Mouse (Mus musculus): ENCODE data around the gene Zfp523. TPM values are rescaled to one million over a fixed set of nuclear protein-coding genes. Genes with fewer than 3 reads are reported as not detected.

The Zfp523 gene
- polyA plus RNA-seq, 1 experiment from 2014 or later, result 35.6 TPM

DNA sequence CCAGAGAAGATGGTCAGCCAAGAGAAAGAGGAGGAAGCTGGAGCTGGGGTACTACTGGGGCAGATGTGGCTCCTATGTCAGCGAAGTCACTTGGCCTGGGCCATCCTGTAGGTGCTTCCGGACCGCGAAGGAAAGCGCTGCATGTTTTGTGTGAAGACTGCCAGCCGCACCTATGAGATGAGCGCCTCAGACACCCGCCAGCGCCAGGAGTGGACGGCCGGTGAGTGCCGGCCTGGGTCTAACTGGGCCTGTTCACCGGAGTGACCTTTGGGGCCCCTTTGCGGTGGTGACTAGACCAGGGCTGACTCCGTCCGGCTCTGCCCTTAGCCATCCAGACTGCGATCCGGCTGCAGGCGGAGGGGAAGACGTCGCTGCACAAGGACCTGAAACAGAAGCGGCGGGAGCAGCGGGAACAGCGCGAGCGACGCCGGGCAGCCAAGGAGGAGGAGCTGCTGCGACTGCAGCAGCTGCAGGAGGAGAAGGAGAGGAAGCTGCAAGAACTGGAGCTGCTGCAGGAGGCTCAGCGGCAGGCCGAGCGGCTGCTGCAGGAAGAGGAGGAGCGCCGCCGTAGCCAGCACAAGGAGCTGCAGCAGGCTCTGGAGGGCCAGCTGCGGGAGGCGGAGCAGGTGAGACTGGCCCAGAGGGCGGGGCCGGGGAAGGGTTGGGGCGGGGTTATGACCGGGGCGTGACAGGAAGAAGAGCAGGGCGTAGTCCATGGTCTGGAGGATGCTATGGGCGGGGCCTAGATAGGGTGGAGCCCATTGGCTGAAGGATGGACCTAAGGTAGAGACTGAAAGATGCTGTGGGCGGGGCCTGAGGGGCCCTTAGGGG lies 46.8 kb downstream of the Zfp523 start:
- 1% methylated on average over 46 of the region's 46 CpGs for WGBS
- peak overlapping the region; percentile 90 for H3K27ac ChIP-seq
- no peaks in the 10 kb centered on the region for H3K9me3 ChIP-seq
- no peaks in the 10 kb centered on the region for H3K36me3 ChIP-seq (replicated peaks)
- peak; percentile 94 for DNase-seq (ENCODE audit: extremely low spot score, low spot score)
- peak overlapping the region; percentile 69 for H3K4me3 ChIP-seq
- peaks cover 24% of the 10 kb centered on the region for H3K27me3 ChIP-seq (ENCODE audit: poor library complexity, severe bottlenecking)
- H3K4me1 ChIP-seq, result peaks cover 29% of the 10 kb centered on the region

DNA sequence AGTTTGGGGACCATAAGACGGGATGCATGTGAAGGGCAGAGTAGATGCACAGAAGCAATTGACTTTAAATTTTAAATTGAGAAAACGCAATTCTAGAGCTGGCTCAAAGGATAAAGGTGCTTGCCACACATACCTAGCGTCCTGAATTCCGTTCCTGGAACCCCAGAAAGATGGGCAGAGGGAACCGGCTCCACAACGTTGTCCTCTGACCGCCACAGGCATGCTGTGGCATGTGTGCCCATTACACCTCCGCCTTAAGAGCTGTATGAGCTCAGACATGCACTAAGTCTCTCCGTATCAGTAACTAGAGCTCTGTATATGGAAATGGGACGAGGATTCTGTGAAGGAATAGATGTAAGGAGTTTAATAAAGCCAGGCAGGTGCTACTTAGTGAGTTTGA lies 47.7 kb downstream of the Zfp523 start:
- WGBS, result 89% methylated on average over 10 of the region's 10 CpGs
- no peak overlapping the region for H3K4me3 ChIP-seq
- no peaks in the 10 kb centered on the region for H3K9me3 ChIP-seq
- H3K4me1 ChIP-seq, result peaks cover 29% of the 10 kb centered on the region
- no peak overlapping the region for H3K27ac ChIP-seq
- no peak for DNase-seq (ENCODE audit: extremely low spot score, low spot score)
- H3K27me3 ChIP-seq (ENCODE audit: poor library complexity, severe bottlenecking), result peaks cover 24% of the 10 kb centered on the region
- no peaks in the 10 kb centered on the region for H3K36me3 ChIP-seq (replicated peaks)

DNA sequence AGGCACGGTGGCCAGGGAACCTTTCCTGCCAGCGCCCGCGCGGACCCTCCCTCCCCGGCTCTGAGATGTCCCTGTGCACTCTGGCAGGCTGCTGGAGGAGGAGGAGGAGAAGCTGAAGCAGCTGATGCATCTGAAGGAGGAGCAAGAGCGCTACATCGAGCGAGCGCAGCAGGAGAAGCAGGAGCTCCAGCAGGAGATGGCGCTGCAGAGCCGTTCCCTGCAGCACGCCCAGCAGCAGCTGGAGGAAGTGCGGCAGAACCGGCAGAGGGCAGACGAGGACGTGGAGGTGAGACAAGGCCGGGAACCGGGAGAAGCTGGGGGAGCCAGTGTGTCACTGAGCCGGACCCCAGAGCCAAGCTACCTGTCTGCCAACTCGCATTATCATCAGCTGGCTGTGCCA lies 49.1 kb downstream of the Zfp523 start:
- Histone ChIP-seq H3K4me1 (peaks cover 29% of the 10 kb centered on the region), H3K27me3 (ENCODE audit: poor library complexity, severe bottlenecking) (peaks cover 25% of the 10 kb centered on the region), H3K36me3 (replicated peaks) (no peaks in the 10 kb centered on the region), H3K9me3 (no peaks in the 10 kb centered on the region), H3K27ac (peak overlapping the region; percentile 78), H3K4me3 (peak overlapping the region; percentile 54)
- DNase-seq (ENCODE audit: extremely low spot score, low spot score), result peak; percentile 89
- WGBS, result under 1% methylated on average over 21 of the region's 21 CpGs

DNA sequence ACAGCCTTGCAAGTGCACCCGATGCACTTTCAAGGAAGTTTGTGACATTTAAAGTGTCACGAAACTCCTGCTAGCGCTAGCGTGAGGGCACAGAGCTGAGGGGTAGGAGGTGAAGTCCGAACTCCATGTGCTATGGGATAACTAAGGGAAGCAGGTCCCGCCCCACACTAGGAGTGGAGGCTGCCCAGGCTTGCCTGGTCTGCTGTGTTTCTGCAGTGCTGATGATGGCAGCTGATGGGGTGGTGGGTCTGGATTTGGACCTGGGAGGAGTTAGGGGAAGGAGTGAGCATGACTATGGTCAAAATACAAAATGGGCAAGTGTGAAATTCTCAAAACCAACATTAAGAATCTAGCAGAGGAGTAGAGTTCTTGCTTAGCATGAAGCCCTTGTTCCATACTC lies 53.6 kb downstream of the Zfp523 start:
- DNase-seq (ENCODE audit: extremely low spot score, low spot score), result no peak
- peaks cover 14% of the 10 kb centered on the region for H3K27me3 ChIP-seq (ENCODE audit: poor library complexity, severe bottlenecking)
- H3K4me3 ChIP-seq, result no peak overlapping the region
- H3K9me3 ChIP-seq, result no peaks in the 10 kb centered on the region
- no peaks in the 10 kb centered on the region for H3K36me3 ChIP-seq (replicated peaks)
- H3K27ac ChIP-seq, result no peak overlapping the region
- H3K4me1 ChIP-seq, result peaks cover 39% of the 10 kb centered on the region
- 86% methylated on average over 6 of the region's 6 CpGs for WGBS

DNA sequence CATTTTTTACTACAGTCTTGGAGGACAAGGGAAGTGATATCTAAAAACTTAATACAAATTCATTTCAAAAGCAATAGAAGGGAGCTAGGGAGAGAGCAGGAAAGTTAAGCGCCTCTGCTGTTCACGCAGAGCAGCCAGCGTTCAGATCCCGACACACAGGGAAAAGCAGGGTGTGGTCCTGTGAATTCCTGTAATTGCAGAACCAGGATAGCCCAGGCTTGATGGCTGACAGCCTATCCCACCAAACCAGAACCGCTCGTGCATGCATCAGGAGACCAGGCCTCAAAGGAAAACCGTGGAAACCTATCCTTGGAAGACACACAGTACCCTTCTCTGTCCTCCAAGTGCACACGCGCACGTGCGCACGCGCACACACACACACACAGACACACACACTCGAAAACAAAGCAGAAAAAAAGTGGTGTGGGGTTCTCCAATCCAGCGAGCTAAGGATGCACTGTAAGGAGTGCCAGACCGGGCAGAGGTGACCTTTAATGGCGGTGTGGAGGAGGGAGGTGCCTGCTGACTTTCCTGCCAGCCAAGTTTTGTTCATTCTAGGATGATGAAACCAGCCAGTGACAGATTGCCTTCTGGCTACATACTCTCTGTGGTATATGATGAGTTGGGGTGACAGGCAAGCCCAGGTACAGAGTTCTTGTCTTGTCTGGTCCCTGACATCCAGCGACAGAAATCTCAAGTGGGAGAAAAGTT lies 54.3 kb downstream of the Zfp523 start:
- Histone ChIP-seq H3K36me3 (replicated peaks) (no peaks in the 10 kb centered on the region), H3K27ac (no peak overlapping the region), H3K27me3 (ENCODE audit: poor library complexity, severe bottlenecking) (peaks cover 11% of the 10 kb centered on the region), H3K4me3 (no peak overlapping the region), H3K9me3 (no peaks in the 10 kb centered on the region), H3K4me1 (peaks cover 34% of the 10 kb centered on the region)
- 87% methylated on average over 18 of the region's 18 CpGs for WGBS
- no peak for DNase-seq (ENCODE audit: extremely low spot score, low spot score)

DNA sequence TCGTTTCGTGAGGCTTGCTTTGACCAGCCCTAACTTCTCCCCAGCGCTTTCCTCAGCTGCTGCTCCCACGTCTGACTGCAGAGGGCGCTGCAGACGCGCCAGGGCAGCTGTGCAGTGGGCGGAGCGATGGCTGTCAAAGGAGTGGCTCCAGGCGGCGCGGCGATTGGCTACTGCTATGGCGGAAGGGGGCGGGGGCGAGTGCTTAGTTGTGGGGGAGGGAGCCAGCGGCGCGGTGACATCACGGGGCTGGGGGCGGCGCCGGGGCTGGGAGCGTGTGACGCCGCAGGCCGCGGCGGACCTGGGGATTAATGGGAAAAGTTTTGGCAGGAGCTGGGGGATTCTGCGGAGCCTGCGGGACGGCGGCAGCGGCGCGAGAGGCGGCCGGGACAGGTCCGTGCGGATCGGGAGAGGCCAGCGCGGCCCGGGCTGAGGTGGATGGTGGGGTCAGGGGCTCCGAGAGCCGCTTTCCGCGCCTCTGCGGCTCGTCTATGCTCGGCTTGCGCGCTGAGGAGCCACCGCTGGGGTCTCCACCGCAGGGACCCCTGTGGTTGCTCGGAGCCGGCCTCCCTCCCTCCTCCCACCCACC lies 55.6 kb downstream of the Zfp523 start, which contains the start of gene Ppard:
TSS of gene Ppard (plus strand) at position 226 of the 586 bp plus-strand sequence.
- Histone ChIP-seq H3K36me3 (replicated peaks) (0 out of 2 replicates have a peak, but pooled peaks cover 7% of the 10 kb centered on the region), H3K4me1 (peaks cover 37% of the 10 kb centered on the region), H3K9me3 (no peaks in the 10 kb centered on the region), H3K27me3 (ENCODE audit: poor library complexity, severe bottlenecking) (peaks cover 11% of the 10 kb centered on the region), H3K27ac (peak within 1 kb of the TSS; percentile 85), H3K4me3 (peak within 1 kb of the TSS; percentile 78)
- peak; percentile 100 for DNase-seq (ENCODE audit: extremely low spot score, low spot score)
- WGBS, result under 1% methylated on average over 57 of the region's 57 CpGs

DNA sequence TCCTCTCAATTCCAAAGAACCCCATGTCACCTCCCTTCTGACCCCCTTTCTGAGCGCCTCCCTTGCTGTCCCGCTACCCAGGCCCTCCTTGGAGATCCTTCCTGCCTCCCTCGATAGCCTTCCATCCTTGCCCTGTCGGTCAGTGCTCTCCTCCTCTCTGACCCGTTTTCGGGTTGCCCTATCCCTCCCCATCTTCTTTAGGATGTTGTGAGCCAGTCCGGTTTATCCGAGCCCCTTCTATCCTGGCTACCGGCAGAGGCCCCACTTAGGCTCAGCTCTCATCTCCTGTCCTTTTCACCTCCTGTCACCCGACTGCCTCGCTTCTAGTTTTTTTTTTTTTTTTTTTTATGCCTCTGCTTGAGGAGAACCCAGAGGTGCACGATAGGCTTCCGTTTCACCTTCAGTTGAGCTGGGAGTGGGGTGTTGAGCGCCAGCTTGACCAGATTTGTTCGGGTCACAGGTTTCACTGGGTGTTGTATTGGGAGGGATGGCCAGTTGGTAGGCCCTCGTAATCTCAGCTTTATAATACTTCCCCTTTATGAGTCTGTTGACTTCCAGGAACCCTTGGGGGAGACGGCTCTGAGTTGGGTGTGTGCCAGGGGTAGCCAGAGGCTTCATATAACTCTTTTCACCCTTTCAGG lies 56.3 kb downstream of the Zfp523 start:
- Histone ChIP-seq H3K9me3 (no peaks in the 10 kb centered on the region), H3K27ac (peak overlapping the region; percentile 85), H3K36me3 (replicated peaks) (peaks cover 12% of the 10 kb centered on the region), H3K4me1 (peaks cover 39% of the 10 kb centered on the region), H3K27me3 (ENCODE audit: poor library complexity, severe bottlenecking) (peaks cover 11% of the 10 kb centered on the region), H3K4me3 (peak overlapping the region; percentile 78)
- WGBS, result 8% methylated on average over 17 of the region's 17 CpGs
- DNase-seq (ENCODE audit: extremely low spot score, low spot score), result no peak

DNA sequence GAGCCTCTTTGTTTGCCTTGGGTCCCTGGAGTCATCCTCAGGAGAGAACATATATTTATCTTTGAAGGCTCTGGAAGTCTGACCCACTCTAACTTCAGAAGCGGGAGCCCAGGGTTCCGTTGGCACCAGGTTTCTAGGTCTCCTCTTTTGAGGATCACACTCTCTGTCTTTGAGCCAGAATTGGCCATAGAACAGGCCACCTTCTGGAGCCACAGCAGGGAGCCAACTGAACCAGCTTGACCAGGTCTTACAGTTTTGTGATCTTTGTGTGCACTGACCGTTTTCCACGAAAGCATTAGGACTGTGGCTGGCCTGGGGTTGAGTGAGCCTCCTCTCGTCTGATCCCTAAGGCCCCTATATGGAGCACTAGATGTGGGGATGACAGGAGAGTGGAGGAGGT lies 57.7 kb downstream of the Zfp523 start:
- Histone ChIP-seq H3K36me3 (replicated peaks) (peaks cover 22% of the 10 kb centered on the region), H3K4me3 (no peak overlapping the region), H3K4me1 (peaks cover 39% of the 10 kb centered on the region), H3K9me3 (no peaks in the 10 kb centered on the region), H3K27me3 (ENCODE audit: poor library complexity, severe bottlenecking) (peaks cover 11% of the 10 kb centered on the region; the same call in 1 of the 2 replicates), H3K27ac (no peak overlapping the region)
- DNase-seq (ENCODE audit: extremely low spot score, low spot score), result no peak
- 84% methylated on average over 5 of the region's 5 CpGs for WGBS

DNA sequence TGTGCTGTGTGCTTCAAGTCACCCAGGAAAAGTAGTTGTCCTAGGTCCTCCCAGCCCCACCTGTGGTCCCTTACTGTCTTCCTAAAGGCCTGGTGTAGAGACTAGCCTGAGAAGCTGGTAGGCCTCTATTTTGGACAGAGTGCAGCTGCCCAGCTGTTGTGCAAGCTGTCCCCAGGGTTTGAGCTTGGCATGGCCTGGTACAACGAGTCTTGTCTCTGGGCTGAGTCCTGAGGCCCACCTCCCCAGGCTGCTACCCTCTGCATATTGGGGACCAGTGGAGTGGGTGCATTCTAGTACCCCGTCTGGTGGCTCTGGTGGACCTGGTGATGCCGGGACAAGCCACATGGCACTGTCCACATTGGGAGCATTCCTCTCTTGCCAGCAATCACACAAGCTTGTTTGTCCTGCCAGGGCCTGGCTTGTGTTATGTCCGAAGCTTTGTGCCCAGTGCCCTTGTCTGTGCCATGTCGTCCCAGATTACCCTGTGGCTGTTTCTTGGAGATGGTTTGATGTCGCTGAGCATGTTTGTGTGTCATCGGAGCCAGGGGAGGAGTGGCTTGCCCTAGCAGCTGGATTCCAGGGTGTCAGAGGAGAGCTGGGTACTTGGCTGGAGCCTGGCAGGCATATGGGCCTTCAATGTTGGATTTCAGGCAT lies 59.2 kb downstream of the Zfp523 start:
- H3K27me3 ChIP-seq (ENCODE audit: poor library complexity, severe bottlenecking), result 0 out of 2 replicates have a peak, but pooled peaks cover 9% of the 10 kb centered on the region
- peaks cover 39% of the 10 kb centered on the region for H3K4me1 ChIP-seq
- WGBS, result 87% methylated on average over 7 of the region's 7 CpGs
- no peak for DNase-seq (ENCODE audit: extremely low spot score, low spot score)
- no peak overlapping the region for H3K27ac ChIP-seq
- H3K4me3 ChIP-seq, result no peak overlapping the region
- peaks cover 35% of the 10 kb centered on the region for H3K36me3 ChIP-seq (replicated peaks)
- H3K9me3 ChIP-seq, result no peaks in the 10 kb centered on the region

DNA sequence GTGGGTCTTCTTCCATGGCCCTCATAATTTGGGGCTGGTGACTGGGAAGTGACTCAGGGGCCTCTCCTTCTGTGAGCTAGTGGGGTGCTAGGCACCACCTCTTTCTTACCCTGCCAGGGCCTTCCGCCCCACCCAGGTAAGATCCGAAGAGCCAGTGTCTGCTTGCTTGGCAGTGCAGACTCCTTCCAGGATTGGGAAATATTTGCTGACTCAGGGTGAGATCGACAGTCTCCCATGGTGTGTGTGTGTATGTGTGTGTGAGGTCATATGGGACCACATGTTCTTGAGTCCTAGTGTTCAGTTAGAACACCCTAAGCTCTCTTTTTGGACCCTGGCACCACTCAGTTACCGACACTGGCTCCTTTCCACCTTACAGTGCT lies 59.7 kb downstream of the Zfp523 start:
- peaks cover 40% of the 10 kb centered on the region for H3K36me3 ChIP-seq (replicated peaks)
- H3K9me3 ChIP-seq, result no peaks in the 10 kb centered on the region
- no peak overlapping the region for H3K4me3 ChIP-seq
- no peak for DNase-seq (ENCODE audit: extremely low spot score, low spot score)
- peaks cover 39% of the 10 kb centered on the region for H3K4me1 ChIP-seq
- 0 out of 2 replicates have a peak, but pooled peaks cover 3% of the 10 kb centered on the region for H3K27me3 ChIP-seq (ENCODE audit: poor library complexity, severe bottlenecking)
- 89% methylated on average over 4 of the region's 4 CpGs for WGBS
- no peak overlapping the region for H3K27ac ChIP-seq

DNA sequence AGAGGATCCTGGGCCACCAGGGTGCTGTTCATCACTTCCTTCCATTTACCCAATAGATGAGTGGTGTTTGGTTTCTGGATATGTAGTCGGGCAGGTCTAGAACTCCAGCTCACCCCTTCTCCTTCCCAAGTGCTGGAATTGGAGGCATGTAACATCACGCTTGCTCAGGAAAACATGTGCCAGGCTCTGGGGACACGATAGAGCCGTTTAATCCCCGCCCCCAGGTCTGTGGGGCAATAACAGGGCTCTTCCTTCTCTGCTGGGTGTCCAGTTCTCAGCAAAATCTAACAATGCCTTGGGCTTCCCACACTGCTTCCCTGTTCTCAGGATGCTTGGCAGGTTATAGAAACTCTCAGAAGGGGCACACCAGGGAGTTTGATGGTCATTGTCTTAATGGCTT lies 60.4 kb downstream of the Zfp523 start:
- Histone ChIP-seq H3K4me1 (peaks cover 35% of the 10 kb centered on the region), H3K4me3 (no peak overlapping the region), H3K27ac (0 out of 2 replicates have a peak overlapping the region, but pooled peaks have one; percentile 15), H3K27me3 (ENCODE audit: poor library complexity, severe bottlenecking) (no peaks in the 10 kb centered on the region), H3K36me3 (replicated peaks) (peaks cover 41% of the 10 kb centered on the region), H3K9me3 (no peaks in the 10 kb centered on the region)
- DNase-seq (ENCODE audit: extremely low spot score, low spot score), result no peak
- 63% methylated on average over 5 of the region's 5 CpGs for WGBS

DNA sequence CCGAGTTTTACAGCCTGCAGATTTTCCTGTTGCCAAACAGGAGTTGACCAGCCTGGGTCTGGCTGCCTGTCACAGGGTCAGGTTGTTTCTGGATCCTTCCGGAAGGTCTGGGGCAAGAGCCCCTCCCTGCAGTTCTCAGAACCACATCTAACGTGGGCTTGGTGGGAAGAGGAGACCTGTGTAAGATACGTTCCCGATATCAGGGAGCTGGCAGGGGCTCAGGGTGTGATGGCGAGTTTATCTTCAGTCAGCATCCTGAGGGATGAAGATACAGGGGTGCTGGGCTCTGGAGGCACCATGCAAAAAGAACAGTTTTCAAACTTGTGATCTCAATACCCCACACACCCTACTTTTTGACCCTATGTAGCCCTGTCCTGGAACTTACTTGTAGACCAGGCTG lies 60.9 kb downstream of the Zfp523 start:
- WGBS, result 71% methylated on average over 6 of the region's 6 CpGs
- Histone ChIP-seq H3K27ac (0 out of 2 replicates have a peak overlapping the region, but pooled peaks have one; percentile 15), H3K27me3 (ENCODE audit: poor library complexity, severe bottlenecking) (no peaks in the 10 kb centered on the region), H3K4me1 (peaks cover 32% of the 10 kb centered on the region), H3K4me3 (no peak overlapping the region), H3K9me3 (no peaks in the 10 kb centered on the region), H3K36me3 (replicated peaks) (peaks cover 45% of the 10 kb centered on the region)
- no peak for DNase-seq (ENCODE audit: extremely low spot score, low spot score)

Measured in forebrain, embryonic 10.5 days (tissue).